11 mouse cellular contexts compared by ENCODE assay signal in the genomic region with DNA sequence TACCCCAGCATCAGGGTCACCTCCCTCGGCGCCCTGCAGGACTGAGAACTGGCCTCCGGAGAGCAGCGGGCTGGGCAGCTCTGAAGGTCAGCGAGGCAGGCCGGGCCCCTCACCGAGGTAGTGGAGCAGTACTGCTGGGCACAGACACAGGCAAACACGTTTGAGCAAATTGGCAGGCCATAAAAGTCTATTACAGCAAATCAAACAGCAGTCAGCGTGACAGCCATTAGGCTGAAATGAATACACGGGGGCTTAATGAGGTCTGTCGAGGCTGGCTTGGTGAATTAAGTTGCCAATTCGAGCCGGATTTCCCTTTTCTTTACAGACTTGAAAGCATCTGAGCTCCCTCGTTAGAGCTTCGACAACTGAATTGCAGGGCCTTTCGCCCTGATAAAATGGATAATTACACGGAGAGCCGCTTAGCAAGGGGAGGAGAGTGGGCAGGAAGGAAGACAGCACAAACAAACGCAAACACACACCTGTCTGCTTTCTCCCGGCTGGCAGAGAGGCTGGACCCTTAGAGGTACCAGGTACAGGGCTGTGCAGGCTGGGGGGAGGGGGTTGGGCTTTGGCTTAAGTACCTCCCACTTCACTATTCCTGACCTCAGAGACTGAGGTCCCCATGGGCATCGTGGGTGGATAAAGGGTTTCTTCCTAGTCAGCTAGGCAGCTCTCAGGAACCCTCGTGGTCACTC.
DNase-seq lines count a peak whose midpoint lies in the region; ATAC-seq lines count a peak whose summit lies in the region.
"Had no signal": no experiment of that assay in that cellular context is flagged by ENCODE, and none has a peak within 500 bp of the region (broad histone marks: within the 10 kb centered on the region; RNA-seq: fewer than 3 reads in every experiment).

No protein-coding gene starts in this region.

- ATAC-seq in intestine, embryonic 16.5 days = peak; percentile 44; the same call in 1 of the 2 replicates

- no peaks in the 10 kb centered on the region for H3K4me1 ChIP-seq in intestine, embryonic 16.5 days (ENCODE audit: control insufficient read depth, insufficient read depth, low read length)
- H3K4me1 ChIP-seq: liver, embryonic 13.5 days had no signal

- H3K9ac ChIP-seq in intestine, embryonic 16.5 days (ENCODE audit: low read depth, low read length) = no peak overlapping the region
- H3K9ac ChIP-seq: liver, embryonic 13.5 days had no signal

- peak overlapping the region; percentile 41 for H3K4me2 ChIP-seq in intestine, embryonic 16.5 days (ENCODE audit: low read depth, low read length)
- H3K4me2 ChIP-seq: heart, embryonic 11.5 days; liver, embryonic 13.5 days had no signal

- no peak overlapping the region for H3K4me3 ChIP-seq in intestine, embryonic 16.5 days (ENCODE audit: low read length)
- H3K4me3 ChIP-seq: liver, embryonic 13.5 days; myocyte had no signal

- WGBS in intestine, embryonic 16.5 days = 17% methylated on average over 22 of the region's 22 CpGs

- peak; percentile 16 for DNase-seq in adrenal gland, postnatal 10 days
- DNase-seq in adrenal gland, postnatal 14 days = no peak
- DNase-seq in ovary, postnatal 36 days (ENCODE audit: low spot score) = peak; percentile 13
- no peak for DNase-seq in ovary, postnatal 10 days (ENCODE audit: low spot score)
- no peak for DNase-seq in B cell, adult 2 months
- DNase-seq in cerebellum, adult 9-11 months = no peak
- DNase-seq in lung, postnatal 4 days = no peak
- DNase-seq: liver, embryonic 13.5 days had no signal

- H3K27me3 ChIP-seq in intestine, embryonic 16.5 days (replicated peaks; ENCODE audit: control insufficient read depth, insufficient read depth, low read length) = no peaks in the 10 kb centered on the region
- H3K27me3 ChIP-seq: liver, embryonic 13.5 days had no signal

- H3K36me3 ChIP-seq in intestine, embryonic 16.5 days (ENCODE audit: control insufficient read depth, insufficient read depth, low read length) = no peaks in the 10 kb centered on the region
- H3K36me3 ChIP-seq: liver, embryonic 13.5 days had no signal

- H3K27ac ChIP-seq in intestine, embryonic 16.5 days (ENCODE audit: low read length) = no peak overlapping the region
- H3K27ac ChIP-seq: liver, embryonic 13.5 days had no signal

- no peaks in the 10 kb centered on the region for H3K9me3 ChIP-seq in intestine, embryonic 16.5 days (ENCODE audit: control insufficient read depth, low read length)
- H3K9me3 ChIP-seq: liver, embryonic 13.5 days had no signal

Comparison
In these comparisons a context has a peak if more than half of its experiments do, and no peak if none do; other contexts are left out.
1. DNase-seq: peak in adrenal gland, postnatal 10 days (single experiment) and ovary, postnatal 36 days (single experiment); none in adrenal gland, postnatal 14 days (single experiment), ovary, postnatal 10 days (single experiment), B cell, adult 2 months (0 of 2), cerebellum, adult 9-11 months (single experiment) and lung, postnatal 4 days (0 of 2).